Mouse (Mus musculus) spleen, adult 12 weeks (tissue): Measurements from ENCODE around the gene Trdmt1.

Experiments
- DNase-seq: peaks from one replicate; pipeline ENCODE4 v3.0.0; 2022; ENCODE audit warnings: low spot score

Gene Trdmt1

DNA sequence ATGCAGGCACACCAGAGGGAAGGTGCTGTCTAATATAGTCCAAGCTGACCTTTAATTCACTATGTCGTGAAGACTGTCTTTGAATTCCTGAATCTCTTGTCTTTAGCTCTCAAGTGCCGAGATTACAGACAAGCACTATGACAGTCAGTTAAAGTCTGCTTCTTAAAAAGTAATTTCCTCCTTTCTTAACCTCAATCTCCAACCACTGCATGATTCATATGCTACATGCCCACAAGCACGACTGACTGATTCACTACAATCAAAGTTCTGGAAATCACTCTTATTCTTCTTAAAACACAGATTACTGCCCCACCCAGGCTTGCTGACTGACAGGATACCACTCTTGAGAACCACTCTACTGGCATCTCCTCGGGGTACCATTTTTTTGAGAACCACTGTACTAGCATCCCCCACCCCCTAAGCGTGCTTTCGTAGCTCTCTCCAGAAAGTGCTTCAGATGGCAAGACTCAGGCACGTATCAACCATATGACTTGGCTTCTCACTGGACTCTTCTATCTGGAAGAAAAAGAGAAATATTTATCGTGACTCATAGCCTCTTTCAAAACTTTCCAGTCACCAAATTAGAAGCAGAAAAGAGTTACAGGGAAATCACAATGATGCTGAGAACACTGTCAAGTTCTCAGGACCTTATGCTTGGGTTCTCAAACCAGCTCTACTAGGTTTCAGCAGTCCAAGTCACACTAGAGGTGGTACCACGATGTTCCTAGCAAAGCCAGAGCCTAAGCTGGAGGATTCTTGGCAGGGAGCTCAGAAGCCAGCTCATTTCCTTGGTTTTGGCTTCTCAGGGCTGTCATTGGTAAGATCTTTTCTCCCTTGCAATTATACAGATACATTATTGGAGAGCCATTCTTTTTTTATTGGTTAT lies 12.9 kb upstream of the Trdmt1 start:
- no peak for DNase-seq

DNA sequence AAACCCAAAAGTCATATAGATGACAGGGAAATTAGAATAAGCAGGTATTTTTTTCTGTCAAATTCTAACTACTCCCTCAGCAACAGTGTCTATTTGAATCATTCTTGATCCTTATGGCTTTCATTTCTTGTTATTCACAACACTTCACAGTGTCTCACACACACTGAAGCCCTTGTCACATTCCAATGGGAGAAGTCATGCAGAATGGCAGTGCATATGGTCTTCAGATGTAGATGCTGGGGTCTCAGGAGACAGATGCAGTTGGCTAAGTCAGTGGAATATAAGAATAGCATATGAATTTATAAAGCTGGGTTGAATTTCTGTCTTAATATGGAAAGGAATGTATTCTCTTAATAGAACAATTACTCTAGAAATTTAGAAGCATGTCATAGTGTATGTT lies 11.8 kb upstream of the Trdmt1 start:
- no peak for DNase-seq

DNA sequence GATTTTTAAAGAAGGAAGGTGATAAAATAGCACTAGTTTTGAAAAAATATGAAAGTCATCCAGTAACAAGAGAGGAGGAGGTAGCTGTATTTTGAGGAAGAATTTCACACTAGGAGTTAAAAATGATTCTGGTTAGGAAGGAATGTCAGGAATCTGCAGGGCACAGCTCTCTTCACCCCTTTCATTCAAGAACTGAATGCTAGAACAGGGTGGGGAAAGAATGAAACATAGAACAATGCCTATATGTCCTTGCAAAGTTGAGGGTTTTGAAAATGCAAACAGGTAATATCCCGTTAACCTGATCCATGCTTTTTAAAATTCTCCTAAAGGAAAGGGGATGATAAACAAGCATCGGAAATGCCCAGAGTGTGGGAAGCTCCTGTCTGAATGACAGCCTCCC lies 9.5 kb upstream of the Trdmt1 start:
- DNase-seq, result no peak

DNA sequence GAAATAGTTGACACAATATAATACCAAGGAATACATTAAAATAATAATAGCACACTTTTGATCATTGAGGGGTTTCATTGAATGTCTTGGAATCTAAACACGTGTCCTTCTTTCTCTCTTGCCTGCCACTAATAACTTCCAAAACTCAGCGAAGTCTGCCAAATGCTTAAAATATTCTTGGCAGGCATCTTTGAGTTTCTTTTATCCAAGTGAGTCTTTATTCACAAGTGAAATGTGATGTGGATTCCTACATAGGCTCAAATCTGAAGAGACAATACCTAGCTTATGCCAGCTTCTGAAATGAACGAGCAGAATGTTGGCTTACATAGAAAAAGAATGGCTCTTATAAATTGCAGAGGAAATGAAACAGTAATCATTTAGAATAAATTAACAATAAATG lies 4.3 kb upstream of the Trdmt1 start:
- DNase-seq, result no peak

DNA sequence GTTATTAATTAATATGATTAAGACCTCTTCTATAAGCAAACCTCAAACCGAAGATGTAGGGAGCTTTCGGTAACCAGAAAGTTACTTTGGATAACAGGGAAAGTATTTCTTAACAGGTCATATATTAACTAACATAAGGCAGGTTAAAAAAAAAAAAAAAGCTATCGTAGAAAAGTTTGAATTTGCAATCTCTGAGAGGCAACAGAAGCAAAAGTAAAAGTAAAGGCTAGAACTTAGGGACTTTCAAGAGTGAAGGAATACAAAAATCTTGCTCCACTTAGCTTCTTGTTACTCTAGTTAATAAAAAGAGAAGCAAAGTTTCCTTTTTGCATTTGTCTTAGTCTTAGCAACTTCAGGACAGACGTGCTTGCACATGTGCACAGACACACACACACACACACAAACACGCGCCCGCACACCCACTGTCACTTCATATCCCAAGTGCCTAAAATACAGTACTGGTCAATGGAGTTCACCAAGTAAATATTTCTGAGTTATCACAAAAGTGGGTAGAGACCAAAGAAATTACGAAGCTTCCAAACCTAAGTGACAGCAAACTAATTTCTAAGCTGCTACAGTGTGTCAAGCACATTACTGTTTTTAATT lies 846 bp downstream of the Trdmt1 start:
- no peak for DNase-seq

DNA sequence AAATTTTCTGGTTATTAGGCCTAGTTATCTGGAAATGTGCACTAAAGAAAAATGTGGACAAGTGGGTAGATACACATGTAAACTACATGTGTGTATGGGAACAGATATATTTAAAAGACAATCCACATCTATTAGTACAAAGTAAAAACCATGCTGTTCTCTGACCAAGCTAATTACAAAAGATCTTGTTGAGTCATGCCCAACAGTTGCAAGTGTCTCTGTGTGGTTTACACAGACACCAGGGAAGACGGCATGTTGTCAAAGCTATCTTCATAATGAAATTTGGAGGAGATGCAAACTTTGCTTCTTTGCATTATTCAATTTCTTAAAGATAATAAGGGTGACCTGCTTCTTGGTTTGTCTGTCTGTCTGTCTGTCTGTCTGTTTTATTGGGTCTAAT lies 4.6 kb downstream of the Trdmt1 start:
- DNase-seq, result no peak

DNA sequence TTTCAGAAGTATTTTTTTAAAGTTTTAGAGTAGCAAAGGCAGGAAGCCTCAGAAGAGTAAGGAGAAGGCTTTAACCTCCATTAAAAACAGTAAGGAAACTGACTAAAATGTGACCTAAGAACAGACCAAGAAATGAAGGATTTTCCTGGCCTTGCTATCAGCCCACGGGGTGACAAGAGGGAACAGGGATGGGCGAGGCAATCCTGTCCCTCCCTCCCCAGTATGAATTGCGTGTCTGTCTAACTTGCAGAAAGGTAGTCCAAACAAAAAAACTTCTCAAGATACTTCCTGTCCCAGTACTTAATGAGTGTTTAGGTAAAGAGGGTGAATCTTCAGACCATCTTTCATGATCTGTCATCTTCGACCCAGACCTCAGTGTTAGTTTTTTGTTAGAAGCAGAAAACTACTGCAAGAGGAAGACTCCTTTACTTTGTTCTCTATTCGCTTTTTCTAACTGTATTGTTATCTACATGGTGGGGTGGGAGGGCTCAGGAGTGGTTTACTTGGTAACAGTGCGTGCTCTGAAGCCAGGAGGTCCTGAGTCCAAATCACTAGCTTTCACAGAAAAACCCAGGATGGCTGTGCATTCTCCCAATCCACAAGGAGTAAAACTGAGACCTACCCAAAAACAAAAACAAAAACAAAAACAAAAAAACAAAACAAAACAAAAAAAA lies 5.6 kb downstream of the Trdmt1 start:
- no peak for DNase-seq

DNA sequence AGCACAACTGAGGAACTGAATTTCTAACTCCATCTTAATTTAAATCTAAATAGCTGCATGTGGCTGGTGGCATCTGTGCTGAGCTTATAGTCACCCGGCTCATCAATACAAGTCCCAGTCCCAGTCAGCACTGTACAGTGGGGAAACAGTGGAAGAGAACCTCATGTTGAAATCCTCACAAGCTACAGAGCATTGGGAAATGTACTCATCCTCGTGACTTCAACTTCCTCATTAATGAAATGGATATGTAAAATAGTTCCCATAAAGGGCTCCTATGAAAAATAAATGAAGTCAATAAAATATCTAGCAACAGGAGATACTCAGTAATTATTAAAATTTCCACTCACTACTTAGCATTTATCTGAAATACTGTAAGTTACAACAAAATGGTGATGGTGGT lies 6.2 kb downstream of the Trdmt1 start:
- no peak for DNase-seq

DNA sequence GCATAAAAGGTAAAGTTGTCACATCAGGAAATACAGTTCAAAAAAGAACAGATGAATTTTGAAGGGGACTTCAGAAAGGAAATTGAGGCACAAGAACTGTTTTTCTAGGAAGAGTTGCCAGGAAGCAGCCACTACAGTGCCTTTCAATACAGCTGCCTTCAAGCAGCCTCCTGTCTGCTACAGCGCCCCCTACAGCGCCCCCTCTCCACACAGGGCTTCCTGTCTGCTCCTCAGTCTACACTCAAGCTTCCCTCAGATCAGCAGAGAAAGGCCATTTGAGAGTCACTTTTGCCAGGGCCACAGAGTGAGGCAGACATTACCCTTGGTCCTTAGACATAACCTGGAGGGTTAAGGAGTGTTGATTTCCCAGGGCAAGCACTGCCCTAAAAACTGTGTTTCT lies 6.7 kb downstream of the Trdmt1 start:
- DNase-seq, result peak; percentile 14

DNA sequence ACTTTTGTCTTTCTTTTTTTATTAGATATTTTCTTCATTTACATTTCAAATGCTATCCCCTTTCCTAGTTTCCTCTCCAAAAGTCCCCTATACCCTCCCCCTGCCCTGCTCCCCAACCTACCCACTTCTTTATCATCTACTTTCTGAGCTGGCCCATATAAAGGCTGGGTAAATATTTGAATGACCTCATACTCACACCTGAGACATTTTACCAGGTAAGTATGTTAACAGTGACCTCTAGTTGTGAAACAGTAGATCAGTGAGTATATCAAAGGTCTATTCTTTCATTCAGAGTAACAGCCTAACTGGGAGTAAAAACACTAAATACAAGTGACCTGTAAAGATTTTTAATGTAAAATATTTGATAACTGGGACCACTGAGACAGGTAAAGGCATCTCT lies 7.7 kb downstream of the Trdmt1 start:
- DNase-seq, result no peak

DNA sequence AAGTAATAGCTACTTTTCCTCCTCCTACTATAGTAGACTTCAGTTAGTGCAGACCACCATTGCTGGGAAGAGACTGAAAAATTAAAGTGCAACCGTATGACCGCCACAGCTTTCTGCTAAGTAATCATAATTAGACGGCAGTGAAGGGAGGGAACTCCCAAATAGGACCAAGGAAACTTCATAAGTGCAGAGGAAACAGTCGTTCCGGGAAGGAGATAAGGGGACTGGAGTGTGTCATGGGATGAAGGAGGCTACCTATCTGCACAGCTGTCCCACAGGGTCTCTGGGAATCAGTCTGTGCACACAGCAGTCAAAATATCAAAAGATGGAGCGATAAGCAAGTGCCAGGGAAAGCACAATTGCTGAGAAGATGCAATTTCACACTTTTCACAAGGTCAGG lies 13.8 kb downstream of the Trdmt1 start:
- no peak for DNase-seq

DNA sequence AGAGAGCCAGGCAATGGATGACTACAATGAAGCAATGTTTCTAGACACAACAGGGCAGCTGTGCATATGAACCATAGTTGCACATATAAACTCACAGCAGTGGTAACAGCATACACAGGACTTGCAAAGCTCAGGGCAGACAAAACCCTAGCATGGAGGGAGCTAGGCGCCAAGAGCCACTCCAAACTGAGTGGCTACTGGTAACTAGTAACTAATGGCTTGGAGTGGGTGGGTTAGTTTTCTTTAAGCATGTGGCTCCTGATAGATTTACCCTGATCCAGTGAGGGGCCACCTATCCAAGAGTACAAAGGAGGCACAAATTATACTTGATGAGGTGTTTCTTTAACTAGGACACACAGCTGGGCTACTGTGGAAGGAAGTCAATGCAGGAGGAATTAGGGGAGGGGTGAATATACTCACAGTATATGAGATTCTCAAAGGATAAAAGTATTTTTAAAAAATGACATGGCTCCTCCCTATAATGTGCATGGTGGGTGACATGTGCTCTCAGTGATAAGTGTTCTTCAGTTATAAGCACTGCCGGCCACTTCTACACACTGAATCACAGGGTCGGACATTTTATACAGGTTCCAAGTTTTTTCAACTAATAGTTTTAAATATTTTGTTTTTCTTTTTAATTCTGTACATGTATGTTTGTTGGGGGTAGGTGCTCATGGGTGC lies 15.1 kb downstream of the Trdmt1 start:
- DNase-seq, result no peak

DNA sequence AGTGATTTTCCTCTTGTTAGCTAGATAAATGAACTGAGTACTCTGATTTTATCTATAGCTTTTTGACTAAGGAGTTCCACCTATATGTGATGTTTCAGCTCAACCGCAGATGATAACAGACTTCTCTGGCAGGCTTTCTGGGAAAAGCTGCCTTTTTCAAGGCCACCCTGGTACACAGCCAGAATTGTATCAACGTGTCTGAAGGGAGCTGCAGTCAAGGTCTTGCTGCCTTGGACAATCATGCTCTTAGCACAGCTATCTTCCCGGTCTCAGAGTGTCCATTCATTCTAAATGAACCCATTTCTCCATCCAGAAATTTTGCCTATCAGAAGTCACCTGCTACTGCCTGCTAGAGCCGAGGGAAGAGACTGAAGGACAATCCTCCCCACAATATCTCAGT lies 16.9 kb downstream of the Trdmt1 start:
- DNase-seq, result no peak

DNA sequence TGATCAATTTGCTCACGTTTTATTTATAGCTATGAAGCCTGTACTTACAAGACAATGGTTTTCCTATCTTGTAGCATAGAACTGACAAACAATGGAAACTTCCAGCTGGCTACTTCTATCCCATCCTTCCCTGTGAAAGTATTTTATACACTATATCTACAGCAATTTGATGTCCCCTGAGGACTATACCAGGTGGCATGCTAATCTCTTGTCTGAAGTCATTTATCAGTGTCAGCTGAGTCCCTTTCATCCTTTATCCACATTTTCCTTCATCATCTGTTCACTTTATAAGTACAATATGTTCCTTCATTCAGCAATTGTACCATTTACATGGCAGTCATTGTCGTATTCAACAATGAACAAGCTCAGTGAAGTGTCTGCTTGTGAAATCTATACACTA lies 17.3 kb downstream of the Trdmt1 start:
- DNase-seq, result no peak

DNA sequence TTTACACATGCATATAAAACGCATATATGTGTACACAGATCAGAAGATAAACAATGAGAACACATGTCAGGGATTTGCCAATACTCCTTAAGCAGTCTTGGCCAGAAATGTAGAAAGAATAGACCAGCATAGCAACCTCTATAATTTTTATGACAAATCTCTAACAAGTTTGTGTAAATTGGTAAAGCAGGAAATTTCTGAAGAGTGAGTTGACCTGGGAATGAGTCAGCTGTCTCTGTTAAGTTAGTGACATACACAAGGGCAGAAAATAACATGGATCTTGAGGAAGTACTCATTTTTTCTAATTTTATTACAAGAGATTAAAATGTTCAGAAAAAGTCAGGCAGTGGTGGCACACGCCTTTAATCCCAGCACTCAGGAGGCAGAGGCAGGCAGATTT lies 18.3 kb downstream of the Trdmt1 start:
- DNase-seq, result no peak

DNA sequence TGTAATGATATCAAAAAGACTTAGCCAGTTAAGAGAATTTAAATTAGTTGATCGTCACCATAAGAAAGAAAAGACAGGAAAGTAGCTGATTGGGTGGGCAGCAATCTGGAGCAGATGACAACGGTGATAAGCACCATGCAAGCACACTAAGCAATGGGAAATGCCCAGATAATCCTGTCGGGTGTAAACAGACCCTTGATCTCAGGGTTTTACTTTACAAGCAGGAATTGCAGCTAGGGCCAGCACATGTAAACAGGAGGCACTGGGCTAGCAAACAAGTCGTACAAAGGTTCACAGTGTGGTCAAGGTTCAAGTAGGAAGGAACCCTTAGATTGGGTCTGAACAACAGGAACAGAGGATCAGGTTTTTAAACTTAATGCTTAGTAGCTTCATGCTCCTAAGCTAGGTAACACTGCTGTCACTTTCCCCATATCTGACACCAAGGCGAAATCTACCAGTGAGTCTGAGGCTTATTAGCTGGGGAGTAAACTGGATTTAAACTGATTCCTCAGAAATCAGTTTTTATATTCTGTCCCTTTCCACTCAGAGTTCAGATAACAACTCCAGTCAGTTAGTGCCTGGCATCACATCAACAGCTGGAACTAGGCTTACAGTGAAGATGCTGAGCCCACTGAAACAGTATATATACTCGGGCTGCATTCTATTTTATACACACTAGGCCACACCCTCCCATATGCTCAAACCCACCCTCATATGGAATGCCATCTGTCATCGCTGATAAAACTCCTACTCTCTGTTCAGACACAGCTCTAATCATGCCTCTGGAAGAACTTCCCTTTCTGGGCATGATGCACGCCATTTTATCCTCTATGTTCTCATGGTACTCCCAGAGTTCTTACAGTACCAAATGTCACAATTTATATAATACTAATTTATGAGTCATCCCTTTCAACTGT lies 20.7 kb downstream of the Trdmt1 start:
- no peak for DNase-seq

DNA sequence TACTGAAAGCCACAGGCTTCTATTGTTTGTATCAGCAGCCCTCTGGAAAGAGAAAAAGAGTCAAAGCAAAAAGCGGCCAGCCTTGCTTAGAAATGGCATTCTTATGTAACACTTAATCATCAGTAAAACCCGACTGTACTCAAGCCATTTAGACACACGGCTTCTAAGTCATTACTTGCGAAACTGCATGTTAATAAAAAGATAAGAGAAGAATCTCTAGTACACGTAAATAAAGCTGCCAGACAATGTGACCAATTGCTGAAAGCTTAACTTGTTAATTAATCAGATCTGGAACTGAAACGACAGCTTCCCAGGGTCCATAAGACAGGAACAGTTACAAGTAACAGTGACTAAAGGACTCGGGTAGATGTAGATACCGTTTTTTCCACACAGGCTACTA lies 22.4 kb downstream of the Trdmt1 start:
- no peak for DNase-seq

DNA sequence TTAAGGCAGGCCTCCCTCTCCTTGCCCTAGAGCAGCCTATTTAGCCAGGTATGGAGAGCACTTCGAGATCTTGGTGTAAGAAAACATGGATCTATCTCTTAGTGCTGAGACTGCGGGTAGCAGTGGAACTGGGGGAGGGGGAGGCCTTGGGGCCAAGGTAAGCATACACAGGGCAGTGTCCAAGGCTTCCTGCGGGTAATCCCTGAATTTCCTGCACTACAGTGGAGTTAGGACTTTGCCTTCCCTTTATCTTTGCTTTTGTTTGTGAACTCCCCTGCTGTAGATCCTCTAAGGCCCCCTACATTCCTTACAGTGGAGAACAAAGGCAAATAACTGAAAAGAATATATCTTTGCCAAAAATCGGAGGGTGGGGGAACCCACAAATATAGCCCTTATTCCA lies 29.5 kb downstream of the Trdmt1 start:
- DNase-seq, result no peak

DNA sequence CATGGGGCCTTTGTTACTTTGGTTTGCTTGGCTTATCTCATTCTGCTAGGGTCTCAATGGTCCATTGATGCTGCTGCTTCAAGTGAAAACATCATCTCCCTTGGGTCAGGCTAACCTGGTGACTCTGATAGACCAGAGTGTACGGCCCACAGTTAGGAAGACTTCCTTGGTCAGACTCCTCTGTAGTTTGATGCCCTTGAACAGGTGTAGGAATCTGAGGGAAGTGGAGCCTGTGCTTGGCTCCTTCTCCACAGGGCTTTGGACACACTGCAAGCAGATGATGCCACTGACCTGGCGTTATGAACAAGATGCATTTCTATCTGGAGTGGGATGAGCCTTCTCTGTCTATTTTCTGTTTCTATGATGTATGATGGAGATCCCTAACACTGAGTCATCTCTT lies 41.8 kb downstream of the Trdmt1 start:
- DNase-seq, result no peak

DNA sequence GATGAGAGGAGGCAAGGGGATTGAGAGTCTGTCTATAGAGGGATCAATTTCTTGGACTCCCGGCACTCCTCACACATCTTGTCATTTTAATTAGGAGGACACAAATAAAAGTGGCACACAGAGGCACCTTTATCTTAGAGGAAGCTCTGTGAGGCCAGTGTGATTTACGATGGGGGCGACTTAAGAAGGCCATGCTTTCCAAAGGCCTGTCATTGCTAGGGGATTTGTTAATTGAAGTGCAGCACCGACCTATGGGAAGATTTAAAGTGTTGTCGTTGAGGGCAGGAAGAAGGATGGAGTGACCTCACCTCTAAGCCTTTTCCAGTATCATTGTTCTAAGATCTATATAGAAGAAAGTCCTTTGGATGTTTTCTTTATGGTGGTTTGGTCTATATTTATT lies 42.9 kb downstream of the Trdmt1 start:
- DNase-seq, result no peak

DNA sequence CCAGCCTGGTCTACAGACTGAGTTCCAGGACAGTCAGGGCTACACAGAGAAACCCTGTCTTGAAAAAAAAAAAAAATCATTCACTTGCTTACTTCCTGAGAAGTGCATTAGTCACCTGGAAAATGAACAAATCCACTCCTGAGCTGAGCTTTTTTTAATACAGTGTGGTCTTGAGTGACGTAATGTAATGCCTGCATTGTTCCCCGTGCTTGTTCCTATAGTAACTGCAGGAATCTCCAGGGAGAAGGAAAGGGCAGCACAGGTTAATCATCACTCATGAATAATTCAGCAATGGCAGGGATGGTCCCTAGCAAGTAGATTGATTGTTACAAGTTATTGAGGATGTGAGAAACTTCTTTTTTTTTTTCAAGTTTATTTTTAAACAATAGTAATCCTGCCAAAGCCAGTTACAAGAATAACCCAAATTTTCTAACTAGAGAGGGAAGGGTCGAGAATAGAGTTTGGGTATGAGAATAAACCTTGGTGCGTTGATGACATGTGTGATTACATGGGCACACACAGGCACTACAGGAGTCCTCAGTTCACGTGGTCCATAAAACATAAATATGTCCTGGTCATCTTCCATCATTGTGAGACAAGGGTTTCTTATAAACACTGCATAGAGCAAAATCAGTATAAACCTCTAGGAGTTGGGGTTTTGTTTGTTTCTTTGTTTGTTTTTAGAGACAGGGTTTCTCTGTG lies 44.0 kb downstream of the Trdmt1 start:
- DNase-seq, result no peak
